Mouse (Mus musculus) kidney, adult 9 months (tissue): ENCODE measurements around the gene Lemd2.

Experiments used
- DNase-seq: peaks from one replicate; pipeline ENCODE4 v3.0.0; 2022

Lemd2 gene

GRCm38 (mm10) chr17:27226701-27227100 lies 22.4 kb upstream of the Lemd2 start:
- no peak for DNase-seq

DNA sequence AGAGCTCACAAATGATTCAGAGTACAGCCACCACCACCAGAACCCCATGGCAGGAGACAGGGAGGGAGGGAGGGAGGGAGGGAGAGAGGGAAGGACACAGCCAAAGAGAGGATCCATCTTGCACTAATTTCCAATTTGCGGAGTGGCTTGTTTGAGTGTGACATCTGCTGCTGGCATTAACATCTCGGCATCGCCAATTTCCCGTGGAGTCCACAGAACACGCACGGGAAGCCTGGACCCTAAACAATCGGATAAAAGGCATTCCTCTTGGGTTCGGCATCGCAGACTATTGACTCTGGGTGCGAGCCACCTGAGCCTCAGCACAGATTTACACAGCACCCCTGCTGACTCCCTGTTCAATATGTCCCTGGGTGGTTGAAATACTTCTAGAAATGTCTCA lies 21.5 kb upstream of the Lemd2 start:
- no peak for DNase-seq

DNA sequence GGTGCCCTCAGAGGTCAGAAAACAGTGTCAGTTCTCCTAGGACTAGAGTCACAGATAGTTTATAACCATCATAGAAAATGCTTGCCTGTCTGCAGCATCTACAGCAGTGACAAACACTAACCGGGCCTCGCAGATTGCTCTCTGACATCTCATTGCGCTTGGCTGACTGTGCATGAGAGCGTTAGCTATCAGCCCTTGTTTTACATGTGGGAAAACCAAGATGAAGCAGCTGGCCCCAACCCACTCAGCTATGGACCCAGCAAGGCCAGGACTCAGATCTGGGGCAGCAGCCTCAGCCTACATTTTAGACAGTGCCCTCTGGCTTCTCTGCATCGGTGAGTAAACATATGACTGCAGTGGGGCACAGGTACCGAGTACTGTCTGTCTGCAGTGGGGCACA lies 19.6 kb upstream of the Lemd2 start:
- DNase-seq: no peak

GRCm38 (mm10) chr17:27221562-27221961 lies 17.3 kb upstream of the Lemd2 start:
- no peak for DNase-seq

DNA sequence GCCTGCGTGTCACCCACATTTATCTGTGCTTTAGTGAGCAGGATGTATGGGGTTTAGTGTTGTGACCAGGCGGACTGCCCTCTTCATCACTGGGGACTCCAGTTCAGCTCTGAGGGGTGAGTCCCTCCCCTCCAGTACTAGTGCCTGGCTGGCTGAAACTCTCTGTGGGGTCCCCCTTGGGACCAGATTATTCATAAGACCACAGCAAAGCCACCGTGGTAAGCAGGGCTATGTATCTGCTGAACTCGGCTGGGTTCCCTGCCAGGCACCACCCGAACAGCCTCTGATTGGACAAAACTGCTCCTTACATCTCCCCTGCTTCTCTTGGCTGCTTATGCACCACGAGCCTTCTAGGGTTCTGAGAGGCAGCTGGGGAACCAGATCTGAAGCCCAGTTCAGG lies 14.6 kb upstream of the Lemd2 start:
- DNase-seq: no peak

DNA sequence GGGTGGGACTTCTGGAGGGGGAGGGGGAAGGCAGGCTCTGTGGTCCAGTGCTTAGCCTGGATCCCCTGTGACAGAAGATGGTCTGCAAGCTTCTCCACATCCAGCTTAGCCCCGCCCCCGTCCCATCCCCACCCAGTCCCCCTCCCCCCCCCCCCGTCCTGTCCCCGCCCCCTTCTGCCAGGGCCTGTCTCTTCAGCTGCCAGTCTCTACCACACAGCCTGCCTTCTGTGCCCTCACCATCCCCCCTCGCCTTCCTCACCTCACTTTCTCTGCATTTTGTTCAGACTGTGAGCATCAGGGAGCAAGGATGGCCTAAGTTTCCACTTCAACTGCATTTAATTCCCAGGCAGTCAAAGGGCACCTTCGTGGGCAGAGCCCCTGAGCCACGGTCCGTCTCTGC lies 14.1 kb upstream of the Lemd2 start:
- no peak for DNase-seq

DNA sequence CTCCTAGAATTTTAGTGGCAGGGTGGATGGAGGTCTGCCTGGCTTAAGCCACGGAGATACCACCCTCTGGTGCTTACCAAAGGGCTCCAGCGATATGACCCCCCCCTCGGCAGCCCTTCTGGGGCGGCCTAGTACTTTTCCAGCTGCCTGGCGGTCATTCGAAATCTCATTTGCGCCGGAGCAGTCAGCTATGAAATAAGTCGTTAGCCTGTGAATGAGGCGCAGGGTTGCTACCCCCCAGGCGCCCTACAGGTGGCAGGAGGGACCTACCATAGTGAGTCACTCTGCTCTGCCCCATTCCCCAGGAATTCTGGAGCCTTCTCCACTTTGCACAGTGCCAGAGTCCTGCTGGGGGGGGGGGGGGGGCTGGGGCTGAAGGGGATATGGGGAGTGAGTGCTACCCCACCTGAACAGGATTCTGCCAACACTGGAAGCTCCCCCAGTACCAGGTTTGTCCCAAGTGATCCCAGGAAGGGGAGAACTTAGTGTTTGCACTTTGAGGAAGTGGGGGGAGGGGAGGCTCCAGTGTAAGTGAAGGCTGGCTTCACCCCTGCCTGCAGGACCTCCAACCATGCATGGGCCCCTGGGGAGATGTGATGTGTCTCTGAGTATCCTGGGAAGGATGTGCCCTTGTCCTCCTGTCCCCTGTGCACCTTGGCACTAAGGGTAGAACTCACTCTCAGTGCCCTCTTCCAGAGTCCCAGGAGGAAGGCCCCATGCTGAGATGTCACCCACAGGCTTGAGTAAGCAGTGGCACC lies 8.7 kb upstream of the Lemd2 start:
- DNase-seq: peak; percentile 96

GRCm38 (mm10) chr17:27212006-27212405 lies 7.7 kb upstream of the Lemd2 start:
- peak; percentile 56 for DNase-seq

GRCm38 (mm10) chr17:27207113-27207707 lies 2.9 kb upstream of the Lemd2 start:
- DNase-seq: peak; percentile 73

DNA sequence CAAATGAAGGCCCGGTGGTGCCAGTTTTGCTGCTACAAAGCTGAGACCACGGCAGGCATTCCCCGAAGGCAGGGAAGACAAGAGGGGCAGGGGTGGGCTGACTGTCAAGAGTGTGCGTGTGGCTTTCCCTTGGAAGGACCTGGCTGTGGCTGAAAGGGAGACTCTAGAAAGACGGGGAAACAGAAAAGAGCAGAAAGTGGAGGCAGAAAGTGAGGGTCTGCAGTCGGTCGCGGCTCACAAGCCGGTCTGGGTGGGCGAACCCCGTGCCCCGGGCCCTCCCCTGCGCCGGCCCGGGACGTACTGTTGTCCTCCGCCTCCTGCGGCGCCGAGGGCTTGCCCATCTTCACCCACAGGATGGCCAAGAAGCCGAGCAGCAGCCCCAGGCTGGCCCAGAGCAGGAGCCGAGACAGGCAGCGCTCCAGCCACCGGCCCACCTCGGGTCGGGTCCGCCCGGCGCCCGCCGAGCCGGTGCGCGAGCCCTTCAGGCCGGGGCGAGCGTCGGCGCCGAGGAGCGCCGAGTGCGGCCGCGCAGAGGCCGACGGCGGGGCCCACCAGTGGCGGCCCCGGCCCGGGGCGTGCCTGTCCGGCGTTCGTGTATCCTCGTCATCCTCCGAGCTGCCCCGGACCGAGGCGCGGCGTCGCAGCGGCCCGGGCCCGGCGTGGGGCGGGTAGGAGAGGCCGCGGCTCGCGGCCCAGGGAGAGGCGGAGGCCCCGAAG lies 753 bp downstream of the Lemd2 start:
- DNase-seq: no peak

DNA sequence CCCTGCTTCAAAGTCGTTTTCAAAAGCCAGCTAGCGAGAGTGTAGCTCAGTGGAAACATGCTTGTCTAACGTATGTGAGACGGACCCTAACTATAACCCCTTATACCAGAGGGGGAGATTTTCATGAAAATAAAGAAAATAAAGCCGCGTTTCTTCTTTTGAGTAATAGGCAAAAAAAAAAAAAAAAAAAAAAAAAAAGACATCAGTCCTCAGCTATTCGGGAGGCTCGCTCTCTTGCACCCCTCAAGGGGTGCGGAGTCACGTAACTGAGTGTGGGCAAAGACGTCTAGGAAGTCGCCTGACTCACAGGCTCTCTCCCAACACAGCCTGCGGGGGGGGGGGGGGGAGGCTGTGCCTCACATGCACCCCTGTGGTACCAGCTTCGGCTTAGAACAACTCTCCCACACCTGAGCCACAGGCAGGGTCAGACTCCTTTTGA lies 1.3 kb downstream of the Lemd2 start:
- DNase-seq: no peak

DNA sequence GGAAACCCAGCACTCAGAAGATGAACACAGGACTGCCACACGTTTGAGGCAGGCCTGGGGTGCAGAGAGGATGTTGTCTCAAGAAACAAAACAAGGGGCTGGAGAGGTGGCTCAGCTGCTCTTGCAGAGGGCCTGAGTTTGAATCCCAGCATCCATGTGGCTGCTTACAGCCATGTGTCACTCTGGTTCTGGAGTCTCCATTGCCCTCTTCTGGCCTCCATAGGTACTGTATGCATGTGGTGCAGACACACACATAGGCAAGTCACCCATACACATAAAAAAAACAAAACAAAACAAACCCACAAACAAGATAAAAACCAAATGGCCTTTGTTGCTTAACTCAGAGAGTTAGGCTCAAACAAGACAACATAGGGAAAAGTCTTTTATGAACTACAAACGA lies 2.3 kb downstream of the Lemd2 start:
- DNase-seq: no peak

- DNase-seq: peak; percentile 55
Measured at GRCm38 (mm10) chr17:27200801-27201200, 3.5 kb downstream of the Lemd2 start.

DNA sequence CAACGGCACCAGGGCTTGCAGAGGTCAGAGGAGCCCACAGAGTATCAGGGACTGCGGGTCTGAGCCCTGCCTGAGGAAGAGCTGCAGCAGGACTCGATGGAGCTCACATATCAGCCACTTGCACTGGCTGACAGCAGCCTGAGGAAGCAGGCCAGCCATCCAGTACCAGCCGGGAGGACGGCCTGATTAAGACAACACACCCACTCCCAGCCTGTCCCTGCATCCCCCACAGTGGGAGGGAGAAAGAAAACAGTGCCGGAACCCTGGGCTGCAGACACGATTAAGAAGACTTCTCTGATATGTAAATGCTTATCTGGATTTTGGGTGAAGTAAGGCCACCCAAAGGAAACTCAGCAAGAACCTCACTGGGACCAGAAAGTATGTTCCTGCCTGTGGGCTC lies 4.4 kb downstream of the Lemd2 start:
- DNase-seq: no peak

DNA sequence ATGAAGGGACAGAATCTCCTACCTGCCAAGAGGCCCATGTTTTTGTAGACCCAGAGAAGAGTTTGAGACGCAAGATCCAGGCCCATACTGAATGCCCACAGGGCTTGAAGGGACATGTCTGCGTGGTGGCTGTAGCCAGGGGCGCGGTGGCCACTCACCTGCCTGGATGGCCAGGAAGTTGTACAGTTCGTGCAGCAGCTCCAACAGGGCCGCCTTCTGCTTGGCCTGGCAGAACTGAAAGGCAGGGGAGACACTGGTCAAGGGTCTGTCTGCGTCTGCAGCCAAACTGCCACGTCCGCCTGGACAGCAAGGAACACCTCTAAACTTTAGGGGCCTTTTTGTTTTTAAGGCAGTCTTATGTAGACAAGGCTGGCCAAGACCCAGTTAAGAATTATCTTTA lies 5.1 kb downstream of the Lemd2 start:
- no peak for DNase-seq

- DNase-seq: no peak
Measured at GRCm38 (mm10) chr17:27196206-27196605, 8.1 kb downstream of the Lemd2 start.

DNA sequence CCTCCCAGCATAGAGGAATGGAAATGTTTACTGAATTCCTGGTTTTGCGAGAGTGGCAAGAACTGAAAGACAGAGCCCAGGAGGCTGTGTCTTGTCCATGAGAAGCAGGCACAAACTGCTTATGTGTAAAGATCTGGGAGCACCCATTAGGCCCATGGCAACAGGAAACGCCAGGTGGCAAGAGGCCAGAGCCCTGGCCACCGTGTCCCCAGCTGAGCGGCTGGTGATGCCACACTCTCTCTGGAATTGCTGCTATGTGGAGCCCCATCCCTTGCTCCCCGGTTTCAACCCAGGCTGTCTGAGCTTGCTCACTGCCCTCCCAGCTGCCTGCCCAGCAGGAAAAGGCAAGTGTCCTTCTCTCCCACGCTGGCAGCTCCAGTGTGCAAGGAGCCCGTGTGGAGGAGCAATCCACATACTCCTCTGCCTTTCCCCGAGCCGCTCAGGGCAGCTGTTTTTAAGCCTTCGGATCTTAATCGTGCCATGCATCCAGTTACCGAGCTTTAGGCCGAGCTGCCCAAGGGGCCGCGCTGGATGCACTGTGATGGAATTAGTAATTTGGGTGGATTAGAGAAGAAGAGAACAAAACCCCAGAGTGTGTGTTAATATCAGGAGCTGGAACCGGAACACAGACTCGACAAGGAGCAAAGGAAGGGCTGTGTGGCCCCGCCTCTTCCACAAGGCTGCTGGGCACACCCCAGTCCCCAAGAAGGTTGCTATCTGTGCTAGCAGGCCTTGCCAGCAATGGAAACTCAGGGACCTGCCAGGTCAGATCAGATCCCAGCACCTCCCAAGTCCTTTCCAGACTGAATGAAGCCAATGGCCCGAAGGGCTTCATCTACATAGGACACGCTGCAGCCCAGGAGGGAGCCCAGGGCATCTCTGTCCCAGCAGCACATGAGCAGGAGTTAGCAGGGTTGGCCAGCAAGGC lies 9.7 kb downstream of the Lemd2 start:
- DNase-seq: no peak

- DNase-seq: no peak
Measured at GRCm38 (mm10) chr17:27191804-27192203, 12.5 kb downstream of the Lemd2 start.

- DNase-seq: no peak
Measured at GRCm38 (mm10) chr17:27191189-27191588, 13.1 kb downstream of the Lemd2 start.

DNA sequence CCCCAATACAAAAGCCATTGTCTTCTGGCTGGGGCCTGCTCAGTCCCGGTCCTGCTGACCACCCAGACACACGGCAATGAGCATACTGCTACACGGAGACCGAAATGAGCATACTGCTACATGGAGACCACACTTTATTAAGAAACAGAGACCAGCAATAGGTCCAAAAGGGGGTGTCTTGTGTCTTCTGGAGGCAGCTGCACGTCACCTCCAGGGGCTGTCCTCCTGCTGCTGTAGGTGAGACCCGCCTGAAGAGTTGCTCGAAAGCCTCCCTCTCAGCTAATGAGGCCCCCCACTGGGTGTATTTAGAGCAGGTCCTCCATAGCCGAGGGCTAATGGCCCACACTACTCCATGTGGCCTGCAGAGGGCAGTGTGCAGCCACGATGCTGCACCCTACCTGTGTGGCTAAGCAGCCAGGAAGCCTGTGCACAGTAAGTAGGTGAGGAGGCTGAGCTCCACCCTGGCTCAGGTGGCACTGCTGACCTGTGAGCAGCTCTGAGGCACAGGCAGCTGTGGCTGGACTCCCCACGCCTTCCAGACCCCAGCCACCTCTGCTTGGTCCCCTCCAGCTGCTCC lies 14.5 kb downstream of the Lemd2 start:
- DNase-seq: peak; percentile 73

GRCm38 (mm10) chr17:27188883-27189282 lies 15.4 kb downstream of the Lemd2 start:
- no peak for DNase-seq

- DNase-seq: no peak
Measured at GRCm38 (mm10) chr17:27187059-27187458, 17.2 kb downstream of the Lemd2 start.

DNA sequence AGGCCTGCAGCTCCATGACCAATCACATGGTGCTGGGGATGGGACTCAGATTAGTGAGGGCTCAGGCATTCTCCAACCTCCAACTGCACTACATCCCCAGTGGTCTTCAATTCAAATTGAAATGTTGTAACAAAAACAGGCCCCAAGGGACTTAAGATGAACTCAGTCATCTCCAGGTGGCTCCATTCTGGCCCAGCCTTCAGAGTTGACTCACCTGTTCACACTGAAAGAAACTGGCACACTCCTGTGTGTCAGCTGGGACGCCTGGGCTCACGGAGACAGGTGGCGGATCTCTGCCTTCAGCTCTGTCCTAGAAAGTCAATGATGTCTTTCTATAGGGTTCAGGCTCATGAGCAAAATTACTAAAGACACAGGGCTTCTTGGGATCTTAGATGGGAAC lies 18.2 kb downstream of the Lemd2 start:
- no peak for DNase-seq
